Mouse (Mus musculus): ENCODE results near the gene Adam19.

Adam19 gene

DNA sequence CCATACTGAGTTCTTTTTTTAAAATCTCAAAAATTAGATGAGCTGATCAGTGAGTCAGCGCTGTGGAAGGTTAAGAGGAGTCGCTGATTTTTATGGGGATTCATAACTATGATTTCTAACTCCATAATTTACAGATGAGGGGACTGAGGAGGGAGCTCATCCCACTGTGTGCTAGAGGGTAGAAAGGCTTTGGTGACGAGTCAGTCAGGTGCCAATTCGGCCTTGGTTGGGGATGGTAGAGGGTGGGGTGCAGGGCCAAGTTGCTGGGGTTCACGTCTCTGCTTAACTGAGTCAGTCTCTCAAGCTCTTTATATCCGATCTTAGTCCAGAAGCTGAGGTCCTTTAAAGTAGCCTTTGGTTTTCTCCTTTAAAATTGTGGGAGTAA, 40.5 kb downstream of the Adam19 start:
- in situ Hi-C loops (cut with MboI; ENCODE audit: low sequenced_read_pairs): no loop called here

DNA sequence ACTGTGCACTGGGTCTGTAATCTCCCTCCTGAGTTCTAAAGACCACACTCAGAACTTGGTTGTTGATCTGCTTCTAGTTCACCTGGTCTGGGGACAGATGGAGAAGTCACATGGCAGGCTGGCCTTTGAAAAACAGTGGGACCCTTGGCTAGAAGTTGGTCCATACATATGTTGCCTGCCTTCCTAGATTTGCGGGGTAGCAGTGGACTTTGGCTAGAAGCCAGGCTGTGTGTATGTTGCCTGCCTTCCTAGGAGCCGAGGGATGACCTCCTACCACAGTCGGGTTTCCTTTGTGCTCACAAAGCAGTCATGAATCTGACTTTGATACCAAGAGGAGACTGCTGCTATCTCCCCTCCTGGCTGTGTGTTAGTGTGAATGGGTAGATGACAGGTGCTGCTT, 41.3 kb downstream of the Adam19 start:
- in situ Hi-C loops (cut with MboI; ENCODE audit: low sequenced_read_pairs): no loop called here

DNA sequence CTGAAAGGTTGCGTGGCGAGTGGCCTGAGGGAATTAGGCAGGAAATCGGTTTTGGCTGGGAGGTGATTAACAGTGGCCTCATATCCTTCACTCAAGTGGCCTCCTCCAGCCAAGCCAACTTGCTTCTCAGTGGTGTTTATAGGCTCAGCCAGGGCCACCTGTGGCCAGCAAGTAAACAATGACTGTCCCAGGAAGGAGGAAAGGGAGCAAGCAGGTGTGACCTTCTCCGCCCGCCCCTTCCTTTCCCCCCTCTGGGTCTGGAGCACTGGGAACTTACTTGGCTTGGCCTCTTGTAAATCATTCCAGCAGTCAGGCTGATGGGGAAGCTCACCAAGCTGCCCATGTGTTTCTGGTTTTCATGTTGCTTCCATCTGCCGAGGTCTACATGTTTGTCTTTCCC, 46.3 kb downstream of the Adam19 start:
- in situ Hi-C loops (cut with MboI; ENCODE audit: low sequenced_read_pairs): no loop called here

DNA sequence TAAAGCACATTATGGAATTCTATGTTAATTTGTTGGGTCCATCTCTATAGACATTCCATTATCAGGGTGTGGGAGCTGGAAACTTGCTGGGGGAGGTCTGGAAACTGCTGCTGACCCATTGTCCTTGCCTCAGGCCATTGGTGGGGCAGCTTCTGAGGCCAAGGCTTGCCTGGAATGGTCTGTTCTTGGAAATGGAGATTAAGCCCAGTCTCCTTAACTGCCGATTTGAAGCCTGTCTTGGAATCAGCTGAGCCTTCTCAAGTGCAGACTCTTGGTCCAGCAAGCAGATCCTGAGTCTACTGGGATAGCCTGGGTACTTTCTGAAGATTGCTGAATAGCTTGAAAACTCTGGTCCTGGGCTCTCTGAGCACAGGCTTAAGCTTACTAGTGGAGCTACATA, 51.3 kb downstream of the Adam19 start:
- in situ Hi-C loops (cut with MboI; ENCODE audit: low sequenced_read_pairs): no loop called here

DNA sequence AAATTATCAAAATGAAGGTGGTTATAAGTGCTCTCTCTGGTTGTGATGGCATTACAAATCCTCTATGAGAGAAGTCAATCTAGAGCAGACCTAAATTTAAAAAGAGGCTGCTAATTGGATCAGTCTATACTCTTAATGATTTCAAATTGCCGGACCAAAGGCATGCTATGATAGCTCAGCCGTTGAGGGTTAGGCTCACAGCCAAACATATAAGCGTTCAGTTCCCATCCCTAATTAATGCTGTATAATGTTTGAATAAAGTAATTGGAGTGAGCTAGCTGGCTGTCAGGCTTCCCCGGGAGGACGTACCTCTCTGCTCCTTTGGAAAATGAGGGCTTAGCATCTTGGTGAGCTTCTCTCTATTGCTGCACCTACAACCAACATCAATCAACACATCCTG, 53.4 kb downstream of the Adam19 start:
- in situ Hi-C loops (cut with MboI; ENCODE audit: low sequenced_read_pairs): no loop called here

DNA sequence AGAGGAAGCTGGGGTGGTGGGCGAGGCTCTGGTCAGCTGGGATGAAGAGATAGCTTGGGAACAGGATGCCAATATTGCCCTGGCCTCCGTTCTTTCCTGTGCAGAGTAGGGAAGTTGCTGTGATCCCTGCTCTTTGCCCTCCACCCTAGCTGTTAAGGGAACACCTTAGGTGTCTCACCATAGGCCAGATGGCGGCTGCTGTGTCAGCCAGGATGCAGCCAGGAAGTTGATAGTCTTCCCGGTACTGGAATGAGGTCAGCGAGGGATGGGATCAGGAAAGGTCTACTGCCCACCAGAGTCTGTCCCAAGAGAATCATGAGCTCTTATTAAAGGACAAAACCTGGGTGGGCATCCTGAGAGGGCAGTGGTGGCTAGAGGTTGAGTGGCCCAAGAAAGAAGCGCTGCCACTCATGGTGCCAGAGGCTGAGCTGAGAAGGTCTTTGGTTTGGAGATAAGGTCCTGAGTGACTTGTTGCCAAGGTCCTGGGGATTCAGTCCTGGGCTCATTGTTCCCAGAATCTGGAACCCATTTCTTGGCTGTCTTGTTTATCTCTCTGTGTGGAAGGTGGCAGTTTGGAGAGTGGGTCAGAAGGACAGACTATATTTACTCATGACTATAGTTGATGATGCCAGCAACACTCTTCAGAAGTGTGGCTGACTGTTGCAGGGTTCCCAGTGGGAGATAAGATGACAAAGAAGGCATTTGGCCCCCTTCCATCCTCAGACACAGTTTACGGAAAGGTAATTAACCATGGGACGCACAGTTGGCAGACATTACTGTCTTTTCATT, 54.6 kb downstream of the Adam19 start:
- in situ Hi-C loops (cut with MboI; ENCODE audit: low sequenced_read_pairs): no loop called here

DNA sequence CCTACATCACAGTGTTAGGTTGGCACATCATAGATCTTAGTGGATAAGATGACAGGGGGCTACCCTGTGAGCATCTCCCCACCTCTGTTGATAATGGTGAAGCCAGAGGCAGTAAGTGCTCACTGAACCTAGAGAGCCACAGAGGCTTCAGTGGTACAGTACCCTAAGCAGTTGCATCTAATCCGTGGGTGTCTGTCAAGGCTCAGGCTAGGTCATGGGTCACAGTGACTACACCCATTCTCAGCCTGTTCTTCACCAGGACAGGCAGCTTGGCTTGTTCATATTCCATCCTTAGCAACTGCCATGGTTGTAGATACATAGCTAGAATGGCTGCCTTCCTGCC, 55.1 kb downstream of the Adam19 start:
- in situ Hi-C loops (cut with MboI; ENCODE audit: low sequenced_read_pairs): no loop called here

DNA sequence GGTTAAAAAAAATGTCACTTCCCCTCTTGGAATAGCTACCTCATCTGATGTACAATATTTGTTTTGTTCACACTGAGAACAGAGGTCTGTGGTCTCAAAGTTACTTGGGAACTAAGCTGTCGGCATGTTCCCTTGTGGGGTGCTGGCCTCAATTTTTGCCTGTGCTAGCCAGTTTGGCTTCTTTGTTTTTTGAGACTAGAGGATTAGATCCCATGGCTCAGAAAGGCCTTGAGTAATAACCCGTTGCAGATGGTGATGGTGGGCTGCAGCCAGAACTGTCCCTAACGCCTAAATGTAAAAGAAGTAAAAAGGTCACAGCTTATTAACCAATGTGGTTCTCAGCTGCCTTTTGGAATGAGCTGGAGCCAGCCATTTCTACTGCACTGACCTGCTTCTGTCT, 57.4 kb downstream of the Adam19 start:
- in situ Hi-C loops (cut with MboI; ENCODE audit: low sequenced_read_pairs): no loop called here

DNA sequence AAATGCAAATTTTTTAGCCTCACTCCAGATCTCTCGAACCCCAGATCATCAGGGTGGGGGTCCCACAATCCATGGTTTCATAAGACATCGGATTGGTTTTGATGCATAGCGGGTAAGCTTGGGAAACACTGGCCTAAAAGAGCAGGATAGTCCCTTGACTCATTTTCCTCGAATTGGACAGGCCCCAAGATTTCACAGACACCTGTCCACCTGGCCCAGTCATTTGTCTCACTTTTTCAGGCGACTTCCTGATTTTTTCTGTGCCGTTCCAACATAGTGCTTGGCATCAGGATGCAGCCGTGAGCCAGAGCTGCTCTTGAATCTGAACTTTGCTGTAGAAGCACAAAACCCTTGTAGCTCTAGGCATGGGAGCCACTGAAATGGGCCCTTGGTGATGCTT, 58.4 kb downstream of the Adam19 start:
- in situ Hi-C loops (cut with MboI; ENCODE audit: low sequenced_read_pairs): no loop called here

DNA sequence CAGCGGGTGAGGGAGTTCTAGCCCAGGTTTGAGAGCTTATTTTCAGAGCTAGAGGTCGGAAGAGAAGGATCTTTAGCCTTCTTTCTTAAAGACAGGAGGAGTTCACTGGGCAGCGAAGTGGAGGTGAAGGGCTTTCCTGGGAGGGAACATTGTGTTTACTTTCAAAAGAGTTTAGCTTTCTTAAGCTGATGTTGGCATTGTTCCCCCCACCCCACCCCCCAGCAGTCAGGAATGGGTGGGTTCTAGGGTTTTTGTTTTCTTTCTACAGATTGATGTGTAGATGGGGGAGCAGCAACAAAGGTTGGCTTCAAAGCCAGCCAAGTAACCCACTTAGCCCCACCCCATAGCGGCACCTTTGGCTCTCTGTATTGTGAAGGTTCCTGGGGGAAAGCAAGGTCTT, 59.2 kb downstream of the Adam19 start:
- in situ Hi-C loops (cut with MboI; ENCODE audit: low sequenced_read_pairs): no loop called here

DNA sequence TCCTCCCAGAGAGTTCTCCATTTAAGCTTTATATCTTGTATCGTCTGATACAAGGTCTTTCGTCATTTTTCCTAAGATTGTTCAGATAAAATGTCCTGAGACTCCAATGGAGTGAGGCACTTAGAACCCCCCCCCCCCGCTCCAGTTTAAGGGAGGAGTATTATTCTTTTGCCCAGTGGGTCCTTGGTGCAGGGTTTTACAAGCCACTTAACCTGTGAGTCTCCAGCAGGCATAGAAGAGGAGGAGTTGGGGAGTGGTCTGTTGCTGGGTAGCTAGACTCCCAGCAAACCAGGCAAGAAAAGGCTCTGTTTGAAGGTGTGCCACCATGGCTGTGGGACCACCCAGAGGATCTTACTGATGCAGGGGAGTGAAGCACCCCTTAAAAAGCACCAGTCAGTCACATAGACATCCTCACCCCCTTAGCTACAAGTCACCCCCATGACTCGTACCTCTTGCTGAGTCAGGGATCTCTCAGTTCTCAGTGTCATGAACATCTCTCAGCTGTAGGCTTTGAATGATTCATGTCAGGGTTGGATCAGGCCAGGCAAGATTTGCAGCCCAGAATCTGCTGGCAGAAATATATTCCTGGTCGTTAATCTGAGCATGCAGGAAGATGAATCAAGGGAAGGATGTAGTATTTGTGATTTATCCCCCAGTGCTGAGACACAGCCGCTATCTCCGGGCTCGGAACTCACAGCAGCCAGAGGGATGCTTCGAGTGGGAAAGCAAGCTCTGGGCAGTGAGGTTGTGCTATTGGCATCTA, 59.8 kb downstream of the Adam19 start:
- in situ Hi-C loops (cut with MboI; ENCODE audit: low sequenced_read_pairs): no loop called here

DNA sequence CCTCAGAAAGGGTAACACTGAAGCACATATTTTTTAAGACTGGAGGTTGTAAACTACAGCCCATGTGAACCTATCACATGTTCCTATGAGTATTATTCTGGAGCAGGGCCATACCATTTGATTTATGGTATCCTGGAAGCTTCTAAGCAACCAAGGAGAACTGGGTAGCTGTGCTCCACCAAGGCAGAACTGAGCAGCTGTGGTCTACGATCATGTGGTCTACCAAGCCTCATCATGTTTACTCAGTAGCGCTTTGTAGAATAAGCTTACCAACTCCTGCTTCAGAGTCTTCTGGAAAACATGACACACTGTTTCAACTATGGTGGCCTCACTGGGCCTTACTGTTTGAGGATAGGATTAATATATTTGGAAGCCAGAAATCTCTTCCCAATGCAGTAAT, 60.7 kb downstream of the Adam19 start:
- in situ Hi-C loops (cut with MboI; ENCODE audit: low sequenced_read_pairs): no loop called here

DNA sequence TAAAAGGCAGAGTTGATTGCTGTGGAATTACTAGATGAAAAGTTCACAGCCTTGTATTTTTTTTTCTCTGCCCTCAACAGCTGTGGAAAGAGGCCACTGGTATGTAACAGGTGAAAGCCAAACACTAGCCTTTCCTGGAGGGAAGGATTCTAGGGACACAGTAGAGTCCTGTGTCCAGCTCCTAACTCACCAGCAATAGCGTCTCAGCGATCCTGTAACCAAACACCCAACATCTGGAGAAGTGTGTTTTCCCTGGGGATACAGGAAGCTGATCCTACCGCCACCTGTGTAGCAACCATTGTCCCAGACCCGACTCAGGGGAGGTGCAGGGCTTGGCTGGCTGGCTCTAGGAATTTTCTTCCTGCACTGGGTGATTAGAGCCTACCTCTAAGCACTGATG, 63.8 kb downstream of the Adam19 start:
- in situ Hi-C loops (cut with MboI; ENCODE audit: low sequenced_read_pairs): no loop called here

DNA sequence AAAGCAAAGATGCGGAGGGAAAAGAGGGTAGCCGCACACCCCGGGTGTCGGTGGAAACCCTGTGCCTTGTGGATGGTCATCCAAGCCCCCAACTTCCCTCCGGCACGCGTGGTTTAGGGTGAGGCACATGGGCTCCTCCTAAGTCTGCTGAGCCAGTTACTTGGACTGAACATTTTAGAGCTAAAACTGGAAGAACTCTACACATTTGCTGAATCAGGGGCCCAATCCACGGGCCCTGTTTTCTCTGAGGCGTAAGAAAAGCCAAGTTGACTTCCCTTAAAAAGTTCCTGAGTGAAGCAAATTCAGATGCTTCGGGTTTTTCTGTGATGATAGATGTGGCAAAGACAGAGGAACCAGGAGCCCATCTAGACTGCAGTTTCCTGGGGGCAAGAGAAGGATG, 64.3 kb downstream of the Adam19 start:
- in situ Hi-C loops (cut with MboI; ENCODE audit: low sequenced_read_pairs): no loop called here

DNA sequence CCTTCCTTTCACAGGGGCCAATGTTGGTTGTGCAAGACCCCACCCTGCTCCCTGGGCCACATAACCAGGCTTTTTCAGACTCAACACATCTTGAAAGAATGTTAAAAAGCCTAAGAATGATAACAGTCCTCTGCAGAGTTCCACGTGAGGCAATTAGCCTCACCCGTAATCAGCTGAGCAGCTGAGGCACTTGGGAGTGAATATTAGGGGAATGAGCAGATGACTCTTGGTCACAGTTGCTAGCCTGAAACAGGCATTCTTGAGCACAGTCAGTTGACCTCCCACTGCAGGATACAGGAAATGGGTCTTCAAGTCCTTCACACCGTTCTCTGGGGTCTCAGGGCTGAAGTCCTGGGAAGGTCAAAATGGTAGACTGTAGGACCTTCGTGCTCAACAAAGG, 65.9 kb downstream of the Adam19 start:
- in situ Hi-C loops (cut with MboI; ENCODE audit: low sequenced_read_pairs): no loop called here

DNA sequence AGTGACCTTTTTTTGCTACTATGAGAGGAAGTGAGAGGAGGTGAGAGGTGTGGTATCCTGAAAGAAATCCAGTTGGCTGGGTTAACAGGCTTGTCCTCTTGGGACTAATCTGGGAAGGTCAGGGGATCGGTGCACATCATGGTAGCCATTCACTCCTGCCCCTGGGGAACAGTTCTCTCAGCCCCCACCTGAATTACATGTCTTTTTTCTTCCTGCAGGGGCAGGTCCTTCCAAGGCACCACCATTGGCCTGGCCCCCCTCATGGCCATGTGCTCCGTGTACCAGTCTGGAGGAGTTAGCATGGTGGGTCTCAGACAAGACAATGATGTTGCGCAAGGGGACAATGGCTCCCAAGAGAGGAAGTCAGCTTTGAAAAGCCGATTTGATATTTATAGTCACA, 67.1 kb downstream of the Adam19 start:
- in situ Hi-C loops (cut with MboI; ENCODE audit: low sequenced_read_pairs): no loop called here

DNA sequence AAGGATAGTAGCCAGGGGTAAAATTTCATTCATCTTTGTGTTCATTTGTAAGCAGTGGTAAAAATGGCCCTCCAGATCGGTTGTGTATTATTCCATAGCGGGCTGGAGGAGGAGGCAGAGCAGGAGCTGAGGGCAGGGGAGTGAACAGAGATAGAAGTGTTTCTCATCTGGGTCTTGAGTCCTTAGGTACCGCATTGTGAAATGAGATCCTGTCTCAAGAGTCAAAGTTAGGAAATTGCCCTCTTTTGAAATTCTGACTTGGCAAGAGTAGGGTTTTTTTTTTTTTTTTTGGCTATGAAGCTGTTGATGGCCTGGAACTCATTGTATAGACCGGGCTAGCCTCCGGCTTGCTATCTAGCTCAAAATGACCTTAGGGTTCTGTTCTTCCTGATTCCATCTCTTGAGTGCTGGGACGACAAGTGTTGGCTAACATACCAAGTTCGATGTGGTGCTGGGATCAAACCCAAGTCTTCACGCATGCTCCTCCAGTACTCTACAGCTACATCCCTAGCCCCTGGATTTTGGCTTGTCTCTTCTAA, 67.6 kb downstream of the Adam19 start:
- in situ Hi-C loops (cut with MboI; ENCODE audit: low sequenced_read_pairs): no loop called here

DNA sequence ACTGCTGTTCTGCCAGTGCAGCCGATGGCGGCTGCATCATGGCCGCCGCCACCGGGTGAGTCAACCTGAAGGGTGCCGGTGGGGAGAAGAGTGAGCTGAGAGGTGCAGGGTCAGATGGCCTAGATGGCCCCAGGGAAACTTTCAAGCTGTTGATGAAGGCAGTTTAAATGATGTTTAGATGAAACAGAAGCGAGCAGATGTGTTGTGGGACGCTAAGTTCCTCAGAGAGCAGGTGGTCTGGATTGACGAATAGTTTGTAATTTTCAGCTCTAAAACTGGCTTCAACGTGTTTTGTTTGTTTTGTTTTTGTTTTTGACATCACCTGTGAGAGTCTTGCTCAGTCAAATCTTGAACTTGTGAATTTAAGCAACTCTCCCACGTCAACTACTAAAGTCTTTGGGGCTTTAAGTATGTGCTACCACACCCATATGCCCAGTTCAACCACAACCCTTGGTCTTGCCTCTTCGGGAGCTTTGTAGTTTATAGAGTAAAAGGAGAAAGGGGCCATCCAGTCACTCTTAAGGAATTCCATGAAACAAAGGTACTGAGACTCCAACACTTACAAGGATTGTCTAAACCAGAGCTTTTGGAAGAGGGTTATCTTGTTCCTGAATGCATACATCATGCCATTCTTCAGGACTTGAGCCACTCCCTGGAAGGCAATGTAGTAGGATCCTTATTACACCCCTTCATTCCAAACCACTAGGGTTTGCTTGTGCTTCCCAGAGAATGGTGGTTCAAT, 69.5 kb downstream of the Adam19 start:
- in situ Hi-C loops (cut with MboI; ENCODE audit: low sequenced_read_pairs): no loop called here

DNA sequence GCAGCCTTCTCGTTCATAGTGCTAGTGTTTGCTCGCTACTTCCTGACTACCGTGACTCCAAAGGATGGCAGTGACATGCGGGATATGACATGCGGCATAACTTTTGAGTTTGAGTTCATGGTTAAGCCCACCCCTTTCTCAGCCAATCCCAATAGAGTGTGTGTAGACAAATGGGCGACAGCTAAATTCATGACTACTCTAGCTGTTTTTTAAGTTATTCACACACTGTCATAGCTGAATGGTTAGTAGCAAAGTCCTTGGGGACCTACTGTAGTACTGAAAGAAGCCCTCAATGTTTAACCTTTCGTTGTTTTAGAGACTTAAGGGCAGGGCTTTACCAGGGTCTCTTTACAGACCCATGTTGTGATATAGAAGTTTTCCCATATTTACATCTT, 70.0 kb downstream of the Adam19 start:
- in situ Hi-C loops (cut with MboI; ENCODE audit: low sequenced_read_pairs): no loop called here

DNA sequence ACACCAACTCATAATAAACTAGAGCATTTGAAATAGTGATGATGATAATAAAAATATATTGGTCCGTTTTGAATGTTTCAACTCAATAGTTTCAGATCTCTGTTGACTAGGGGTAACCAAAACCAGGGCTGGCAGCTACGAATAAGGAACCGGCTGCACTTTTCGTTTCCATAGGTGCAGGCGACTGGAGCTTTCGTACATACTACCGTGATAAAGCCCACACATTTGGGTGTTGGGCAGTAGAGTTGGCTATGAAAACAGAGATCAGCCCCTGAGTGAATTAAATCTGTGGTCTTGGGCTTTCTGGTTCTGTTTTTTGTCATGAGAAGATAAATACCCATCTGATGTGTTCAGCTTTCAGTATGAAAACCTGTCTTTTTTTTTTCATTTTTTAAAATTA, 70.5 kb downstream of the Adam19 start:
- in situ Hi-C loops (cut with MboI; ENCODE audit: low sequenced_read_pairs): no loop called here

DNA sequence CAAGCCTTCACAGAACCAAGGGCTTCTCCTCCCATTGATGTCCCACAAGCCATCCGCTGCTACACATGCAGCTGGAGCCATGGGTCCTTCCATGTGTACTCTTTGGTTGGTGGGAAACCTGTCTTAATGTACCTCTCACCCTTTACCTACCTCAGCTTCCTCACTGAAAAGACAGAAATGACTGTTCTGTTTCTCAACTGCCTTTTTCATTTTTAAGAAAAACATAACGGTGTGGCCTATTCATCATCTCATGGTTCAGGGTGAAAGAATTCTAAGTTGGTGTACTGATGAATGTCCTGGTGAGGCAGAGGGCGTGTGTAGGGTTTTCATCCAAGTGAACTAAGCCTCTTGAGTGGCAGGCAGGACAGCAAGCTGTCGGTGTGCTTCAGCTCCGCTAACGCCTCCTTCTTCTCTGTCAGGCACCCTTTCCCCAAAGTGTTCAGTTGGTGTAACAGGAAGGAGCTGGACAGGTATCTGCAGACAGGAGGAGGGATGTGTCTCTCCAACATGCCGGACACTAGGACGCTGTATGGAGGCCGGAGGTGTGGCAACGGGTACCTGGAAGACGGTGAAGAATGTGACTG, 71.1 kb downstream of the Adam19 start:
- in situ Hi-C loops (cut with MboI; ENCODE audit: low sequenced_read_pairs): no loop called here
